In genomic region chr9:48403590-48404209, GRCm38 (mm10) we compare ENCODE assay signal across 15 mouse cellular contexts. TPM values are rescaled to one million over a fixed set of nuclear protein-coding genes. Genes with fewer than 3 reads are reported as not detected.
"Had no signal": no experiment of that assay in that cellular context is flagged by ENCODE, and none has a peak within 500 bp of the region (broad histone marks: within the 10 kb centered on the region; RNA-seq: fewer than 3 reads in every experiment).

No protein-coding gene starts in this region.

- H3K27ac ChIP-seq: limb, embryonic 12.5 days; liver, embryonic 13.5 days; lung, embryonic 15.5 days; macrophage; midbrain, embryonic 13.5 days; neural tube, embryonic 12.5 days; stomach, embryonic 15.5 days had no signal

- DNase-seq: kidney, postnatal 25 days; liver; liver, embryonic 13.5 days; liver, postnatal 0 days; lung, postnatal 14 days; retina, postnatal 1 day; right cerebral cortex, postnatal 14 days; thymus, adult 2 months; thymus, postnatal 36 days had no signal

- H3K27me3 ChIP-seq: limb, embryonic 12.5 days; liver, embryonic 13.5 days; lung, embryonic 15.5 days; midbrain, embryonic 13.5 days; neural tube, embryonic 12.5 days; stomach, embryonic 15.5 days had no signal

- H3K36me3 ChIP-seq: limb, embryonic 12.5 days; lung, embryonic 15.5 days; midbrain, embryonic 13.5 days; neural tube, embryonic 12.5 days; stomach, embryonic 15.5 days had no signal

- H3K9me3 ChIP-seq: liver, embryonic 13.5 days; lung, embryonic 15.5 days; midbrain, embryonic 13.5 days; neural tube, embryonic 12.5 days; stomach, embryonic 15.5 days had no signal

- H3K9ac ChIP-seq: limb, embryonic 12.5 days; liver, embryonic 13.5 days; liver, postnatal 0 days; lung, embryonic 15.5 days; midbrain, embryonic 13.5 days; neural tube, embryonic 12.5 days; stomach, embryonic 15.5 days had no signal

- H3K4me1 ChIP-seq: limb, embryonic 12.5 days; liver, embryonic 13.5 days; lung, embryonic 15.5 days; midbrain, embryonic 13.5 days; neural tube, embryonic 12.5 days; stomach, embryonic 15.5 days had no signal

- H3K4me2 ChIP-seq: limb, embryonic 12.5 days; liver, embryonic 13.5 days; lung, embryonic 15.5 days; midbrain, embryonic 13.5 days; neural tube, embryonic 12.5 days; stomach, embryonic 15.5 days had no signal

- H3K4me3 ChIP-seq: limb, embryonic 12.5 days; liver, embryonic 13.5 days; lung, embryonic 15.5 days; midbrain, embryonic 13.5 days; neural tube, embryonic 12.5 days; stomach, embryonic 15.5 days had no signal

- ATAC-seq: liver, postnatal 0 days; midbrain, embryonic 13.5 days had no signal

RNA-seq across cellular contexts. Expression of gene Nxpe2, which starts 50.4 kb away (rescaled TPM):
- polyA plus RNA-seq: macrophage had no signal
